Mouse (Mus musculus) liver, embryonic 12.5 days (tissue): Measurements from ENCODE around the gene Stk24. TPM values are rescaled to one million over a fixed set of nuclear protein-coding genes. Genes with fewer than 3 reads are reported as not detected.

Experiments
- ATAC-seq: fragments of 200-750 bp; cut with Nextera tagmentation; 2 replicates; pipeline ENCODE4 v1.8.0; 2017; ENCODE audit warnings: moderate number of reproducible peaks, mild to moderate bottlenecking, moderate library complexity
- H3K27ac ChIP-seq: fragments of 300-500 bp; sonication (generic); 2 replicates; pipeline ENCODE4 v1.5.1; 2016; ENCODE audit warnings: mild to moderate bottlenecking
- H3K27me3 ChIP-seq: fragments of 300-500 bp; sonication (generic); replicated peaks from 2 replicates; pipeline ENCODE4 v1.6.1; 2016; ENCODE audit warnings: mild to moderate bottlenecking, moderate library complexity
- H3K36me3 ChIP-seq: fragments of 300-500 bp; sonication (generic); 2 replicates; pipeline ENCODE4 v1.6.1; 2016; ENCODE audit warnings: mild to moderate bottlenecking, moderate library complexity
- H3K4me1 ChIP-seq: fragments of 300-500 bp; sonication (generic); 2 replicates; pipeline ENCODE4 v1.6.1; 2016
- H3K4me2 ChIP-seq: fragments of 300-500 bp; sonication (generic); 2 replicates; pipeline ENCODE4 v1.6.1; 2016; ENCODE audit warnings: mild to moderate bottlenecking, moderate library complexity
- H3K4me3 ChIP-seq: fragments of 300-500 bp; sonication (generic); 2 replicates; pipeline ENCODE4 v1.5.1; 2016; ENCODE audit warnings: mild to moderate bottlenecking, moderate library complexity
- H3K9ac ChIP-seq: fragments of 300-500 bp; sonication (generic); 2 replicates; pipeline ENCODE4 v1.6.1; 2016; ENCODE audit warnings: mild to moderate bottlenecking, moderate library complexity
- H3K9me3 ChIP-seq: fragments of 300-500 bp; sonication (generic); replicated peaks from 2 replicates; pipeline ENCODE4 v1.6.1; 2016; ENCODE audit warnings: mild to moderate bottlenecking, moderate library complexity
- WGBS: fragments of 180-500 bp; shearing (Covaris S2); methylation state at CpG from one replicate; pipeline ENCODE4 v1.1.7; 2016; ENCODE audit not compliant: insufficient replicate concordance; 5-methylcytosine and 5-hydroxymethylcytosine counted together
- polyA plus RNA-seq: library from polyadenylated mRNA; unstranded; fragments of >200 nt; fragmentation: Nextera tagmentation; extraction: Ambion mirVana; gene quantifications from 2 replicates; pipeline ENCODE4 v1.2.1, GENCODE M21; 2016

Stk24 gene
- polyA plus RNA-seq, 1 experiment from 2014 or later: 56.8 TPM

DNA sequence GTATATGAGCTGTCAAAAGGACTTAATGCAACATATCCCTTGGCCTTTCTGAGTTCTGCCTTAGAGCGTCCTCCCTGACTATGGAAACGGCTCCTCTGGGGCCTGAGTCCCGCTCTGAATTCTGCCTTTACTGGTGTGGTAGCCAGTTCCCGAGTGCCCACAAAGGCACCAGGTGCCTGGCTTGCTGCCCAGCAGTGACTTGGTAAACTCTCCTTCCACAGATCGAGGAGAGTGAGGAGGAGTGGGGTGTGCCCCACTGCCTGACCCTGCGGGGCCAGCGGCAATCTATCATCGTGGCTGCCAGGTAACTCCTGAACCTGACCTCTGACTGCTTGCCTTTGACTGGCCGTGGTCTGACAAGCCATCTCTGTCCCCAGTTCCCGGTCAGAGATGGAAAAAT, 103.8 kb downstream of the Stk24 start:
- peaks cover 37% of the 10 kb centered on the region for H3K36me3 ChIP-seq
- H3K4me3 ChIP-seq: no peak overlapping the region
- H3K27ac ChIP-seq: no peak overlapping the region
- H3K4me1 ChIP-seq: no peaks in the 10 kb centered on the region
- H3K4me2 ChIP-seq: no peak overlapping the region
- ATAC-seq: no peak
- no peaks in the 10 kb centered on the region for H3K9me3 ChIP-seq
- WGBS: 70% methylated on average over 10 of the region's 10 CpGs
- no peaks in the 10 kb centered on the region for H3K27me3 ChIP-seq
- H3K9ac ChIP-seq: no peak overlapping the region

DNA sequence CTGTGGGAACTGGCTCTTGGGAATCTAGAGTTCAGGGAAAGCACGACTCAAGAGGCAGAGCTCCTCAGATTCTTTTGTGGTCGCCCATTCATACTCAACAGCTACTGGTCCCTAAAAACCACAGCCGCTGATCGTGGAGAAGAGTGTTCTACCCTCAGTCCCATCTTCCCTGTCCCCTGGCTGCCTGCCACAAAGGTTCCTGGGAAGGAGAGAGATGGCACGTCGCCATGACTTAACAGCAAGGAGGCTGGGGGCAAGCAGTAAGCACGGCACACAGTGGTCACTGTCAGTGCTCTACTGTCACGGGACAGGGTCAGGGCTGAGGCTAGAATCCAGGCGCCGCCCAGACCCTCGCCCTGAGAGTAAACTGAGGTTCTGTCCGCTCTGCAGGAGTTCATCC, 104.8 kb downstream of the Stk24 start:
- ATAC-seq: no peak
- H3K4me3 ChIP-seq: no peak overlapping the region
- no peaks in the 10 kb centered on the region for H3K4me1 ChIP-seq
- H3K36me3 ChIP-seq: peaks cover 36% of the 10 kb centered on the region
- WGBS: 73% methylated on average over 12 of the region's 12 CpGs
- H3K9me3 ChIP-seq: no peaks in the 10 kb centered on the region
- H3K9ac ChIP-seq: no peak overlapping the region
- H3K27me3 ChIP-seq: no peaks in the 10 kb centered on the region
- no peak overlapping the region for H3K27ac ChIP-seq
- H3K4me2 ChIP-seq: no peak overlapping the region

DNA sequence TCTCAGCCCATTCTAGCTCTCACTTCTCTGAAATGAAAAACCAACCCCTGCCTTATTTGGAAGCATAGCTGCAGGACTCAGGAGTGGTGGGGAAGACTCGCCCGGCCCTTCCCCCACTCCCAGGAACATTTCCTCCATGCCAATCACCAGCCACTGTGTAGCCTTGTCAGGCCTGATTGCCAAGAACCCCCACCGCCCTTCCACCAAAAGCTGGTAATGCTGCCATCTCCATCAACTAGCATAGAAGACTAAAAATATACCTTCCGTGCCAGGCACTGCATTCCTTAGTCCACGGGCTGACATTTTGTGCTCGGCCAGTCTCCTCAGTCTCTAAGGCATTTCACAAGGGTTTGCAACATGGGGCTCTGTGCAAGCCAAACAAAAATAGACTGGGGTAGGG, 109.3 kb downstream of the Stk24 start:
- H3K36me3 ChIP-seq: peaks cover 20% of the 10 kb centered on the region
- no peaks in the 10 kb centered on the region for H3K9me3 ChIP-seq
- H3K4me3 ChIP-seq: no peak overlapping the region

DNA sequence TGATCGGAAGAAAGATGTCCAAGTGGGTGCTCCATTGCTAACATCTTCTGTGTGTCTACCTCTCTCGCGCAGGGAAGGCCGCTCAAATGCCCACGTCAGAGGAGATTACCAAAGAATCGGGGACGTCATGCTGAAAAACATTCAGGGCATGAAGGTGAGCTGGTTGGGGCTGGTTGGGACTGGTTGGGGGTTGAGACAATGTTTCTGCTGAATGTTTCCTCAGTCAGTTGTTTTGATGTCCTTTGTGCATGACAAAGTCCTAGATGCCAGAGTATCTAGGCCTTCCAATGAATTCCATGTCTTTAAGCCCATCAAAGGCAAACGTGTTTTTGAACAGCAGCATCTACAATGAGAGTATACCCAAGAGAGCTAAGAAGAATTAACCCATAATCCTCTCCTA, 112.0 kb downstream of the Stk24 start:
- no peaks in the 10 kb centered on the region for H3K27me3 ChIP-seq
- ATAC-seq: no peak
- no peak overlapping the region for H3K4me3 ChIP-seq
- H3K27ac ChIP-seq: no peak overlapping the region
- 0 out of 2 replicates have a peak, but pooled peaks cover under 1% of the 10 kb centered on the region for H3K4me1 ChIP-seq
- H3K9me3 ChIP-seq: no peaks in the 10 kb centered on the region
- peaks cover 16% of the 10 kb centered on the region for H3K36me3 ChIP-seq
- no peak overlapping the region for H3K9ac ChIP-seq
- 77% methylated on average over 8 of the region's 8 CpGs for WGBS
- no peak overlapping the region for H3K4me2 ChIP-seq

More for the DNA sequence above, 109.3 kb downstream of the Stk24 start:
- no peak overlapping the region for H3K27ac ChIP-seq
- no peak overlapping the region for H3K9ac ChIP-seq
- no peak overlapping the region for H3K4me2 ChIP-seq
- no peaks in the 10 kb centered on the region for H3K4me1 ChIP-seq
- WGBS: 53% methylated on average over 6 of the region's 6 CpGs
- ATAC-seq: no peak
- H3K27me3 ChIP-seq: no peaks in the 10 kb centered on the region

DNA sequence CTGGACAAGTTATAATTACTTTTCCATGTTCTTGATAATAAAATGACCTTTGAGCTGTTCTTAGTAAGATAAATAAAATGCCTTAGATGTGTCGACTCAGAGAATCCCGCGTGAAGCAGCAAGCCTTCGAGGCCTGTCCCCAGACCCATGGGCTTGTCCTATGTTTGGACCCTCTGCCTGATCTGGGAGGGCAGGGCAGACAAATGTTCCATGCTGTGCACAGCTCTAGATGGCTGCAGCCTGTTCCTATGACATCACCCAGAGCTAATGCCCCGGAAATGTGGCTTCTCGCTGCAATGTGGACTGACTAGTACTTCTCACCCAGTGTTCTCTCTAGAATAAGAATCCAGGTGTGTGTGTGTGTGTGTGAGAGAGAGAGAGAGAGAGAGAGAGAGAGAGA, 115.4 kb downstream of the Stk24 start:
- no peak overlapping the region for H3K4me2 ChIP-seq
- H3K4me1 ChIP-seq: peaks cover 12% of the 10 kb centered on the region; the same call in 1 of the 2 replicates
- no peak for ATAC-seq
- H3K36me3 ChIP-seq: no peaks in the 10 kb centered on the region
- H3K9ac ChIP-seq: no peak overlapping the region
- WGBS: 72% methylated on average over 6 of the region's 6 CpGs
- no peaks in the 10 kb centered on the region for H3K9me3 ChIP-seq
- no peak overlapping the region for H3K27ac ChIP-seq
- H3K27me3 ChIP-seq: no peaks in the 10 kb centered on the region
- H3K4me3 ChIP-seq: no peak overlapping the region

DNA sequence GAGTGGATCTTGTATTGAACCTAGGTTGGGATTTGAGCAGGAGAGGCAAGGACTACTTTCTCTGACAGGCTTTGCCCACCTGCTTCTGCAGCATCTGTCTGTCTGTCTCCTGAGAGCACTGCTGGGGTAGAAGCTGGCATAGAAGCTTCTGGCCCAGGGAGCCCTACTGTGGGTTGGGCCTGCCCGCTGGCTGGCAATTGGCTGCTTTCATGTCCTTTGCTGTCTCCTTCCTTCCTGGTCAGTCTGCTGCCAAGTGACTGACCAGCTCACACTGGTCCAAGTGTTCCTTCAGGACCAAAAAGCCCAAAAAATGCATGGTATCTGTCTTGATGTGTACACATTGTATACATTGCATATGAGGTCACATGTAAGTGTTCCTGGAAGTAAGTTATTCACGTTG, 115.9 kb downstream of the Stk24 start:
- no peak overlapping the region for H3K9ac ChIP-seq
- H3K9me3 ChIP-seq: no peaks in the 10 kb centered on the region
- H3K4me3 ChIP-seq: no peak overlapping the region
- H3K4me1 ChIP-seq: peaks cover 12% of the 10 kb centered on the region; the same call in 1 of the 2 replicates
- WGBS: 69% methylated on average over 2 of the region's 2 CpGs
- H3K36me3 ChIP-seq: no peaks in the 10 kb centered on the region
- no peak overlapping the region for H3K4me2 ChIP-seq
- H3K27me3 ChIP-seq: no peaks in the 10 kb centered on the region
- H3K27ac ChIP-seq: no peak overlapping the region
- no peak for ATAC-seq

DNA sequence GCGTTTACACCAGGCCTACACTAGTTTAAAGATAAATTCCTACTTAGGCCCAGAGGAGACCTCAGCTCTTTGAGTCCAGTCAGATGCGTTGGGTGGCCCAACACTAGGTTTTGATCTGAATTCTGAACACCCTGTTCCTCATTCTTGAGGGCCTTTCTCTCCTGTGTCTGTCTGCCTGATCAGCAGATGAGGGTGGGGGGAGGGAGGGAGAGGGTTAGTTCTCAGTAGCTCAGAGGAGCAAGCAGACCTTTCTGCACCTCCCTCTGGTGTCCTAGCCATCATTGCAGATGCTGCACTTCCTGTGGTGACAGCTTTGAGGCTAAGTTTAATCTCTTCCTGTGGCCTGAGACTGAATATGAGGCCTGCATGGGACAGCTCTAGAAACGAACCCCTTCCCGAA, 117.2 kb downstream of the Stk24 start:
- no peak overlapping the region for H3K4me3 ChIP-seq
- no peak overlapping the region for H3K27ac ChIP-seq
- H3K36me3 ChIP-seq: no peaks in the 10 kb centered on the region
- H3K9ac ChIP-seq: no peak overlapping the region
- H3K27me3 ChIP-seq: no peaks in the 10 kb centered on the region
- H3K9me3 ChIP-seq: no peaks in the 10 kb centered on the region
- 36% methylated on average over 4 of the region's 4 CpGs for WGBS
- no peak overlapping the region for H3K4me2 ChIP-seq
- peaks cover 12% of the 10 kb centered on the region; the same call in 1 of the 2 replicates for H3K4me1 ChIP-seq
- ATAC-seq: no peak

DNA sequence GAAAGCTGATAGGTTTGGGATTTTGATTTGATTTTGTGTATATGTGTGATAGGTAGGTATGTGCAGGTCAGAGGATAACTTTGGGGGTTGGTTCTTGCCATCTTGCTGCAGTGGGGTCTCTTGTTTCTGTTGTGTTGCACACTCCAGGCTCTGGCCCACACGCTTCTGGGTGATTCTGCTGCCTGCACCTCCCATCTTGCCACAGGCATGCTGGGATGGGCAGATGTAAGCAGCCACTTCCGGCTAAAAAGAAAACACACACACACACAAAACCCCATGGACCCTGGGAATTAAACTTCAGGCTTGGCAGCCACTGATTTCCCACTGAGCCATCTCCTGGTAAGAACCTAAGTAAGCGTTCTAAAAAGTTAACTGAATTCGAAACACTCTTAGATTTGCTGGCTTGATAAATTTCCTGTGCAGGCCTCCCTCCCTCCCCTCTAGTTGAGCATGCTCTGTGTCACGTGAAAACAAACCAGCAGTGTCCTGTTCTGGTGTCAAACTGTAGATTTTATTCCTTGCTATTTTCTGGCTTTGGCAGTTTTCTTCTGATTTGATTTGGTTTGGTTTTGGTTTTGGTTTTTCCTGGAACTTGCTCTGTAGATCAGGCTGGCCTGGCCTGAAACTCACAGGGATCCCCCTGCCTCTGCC, 118.5 kb downstream of the Stk24 start:
- H3K4me3 ChIP-seq: no peak overlapping the region
- peaks cover 8% of the 10 kb centered on the region; the same call in 1 of the 2 replicates for H3K36me3 ChIP-seq
- no peak overlapping the region for H3K9ac ChIP-seq
- no peak for ATAC-seq
- no peaks in the 10 kb centered on the region for H3K9me3 ChIP-seq
- H3K27me3 ChIP-seq: no peaks in the 10 kb centered on the region
- H3K27ac ChIP-seq: no peak overlapping the region
- peaks cover 12% of the 10 kb centered on the region; the same call in 1 of the 2 replicates for H3K4me1 ChIP-seq
- no peak overlapping the region for H3K4me2 ChIP-seq
- 51% methylated on average over 5 of the region's 5 CpGs for WGBS

DNA sequence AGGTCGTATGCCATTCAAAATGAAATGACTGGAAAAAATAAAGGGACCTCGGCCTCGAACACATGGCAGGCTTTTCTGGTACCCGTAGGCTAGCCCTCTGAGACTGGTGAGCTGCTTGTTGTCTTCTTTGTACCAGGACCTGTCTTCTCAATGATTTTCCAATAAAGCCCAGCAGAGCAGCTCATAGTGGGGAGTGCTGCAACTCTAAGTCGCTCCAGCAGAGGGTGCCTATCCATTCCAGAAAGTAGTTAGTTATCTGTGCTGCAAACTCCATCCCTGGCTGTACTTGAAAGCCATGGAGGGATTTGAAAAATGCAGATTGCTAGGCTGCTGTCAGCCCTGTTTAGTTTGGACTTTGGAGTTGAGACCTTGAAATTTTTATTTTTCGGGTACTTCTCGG, 120.0 kb downstream of the Stk24 start:
- H3K9ac ChIP-seq: no peak overlapping the region
- H3K27me3 ChIP-seq: no peaks in the 10 kb centered on the region
- 40% methylated on average over 7 of the region's 7 CpGs for WGBS
- no peak overlapping the region for H3K4me3 ChIP-seq
- no peaks in the 10 kb centered on the region for H3K9me3 ChIP-seq
- H3K4me1 ChIP-seq: peaks cover 12% of the 10 kb centered on the region; the same call in 1 of the 2 replicates
- peaks cover 11% of the 10 kb centered on the region; the same call in 1 of the 2 replicates for H3K36me3 ChIP-seq
- no peak for ATAC-seq
- no peak overlapping the region for H3K4me2 ChIP-seq
- H3K27ac ChIP-seq: no peak overlapping the region

DNA sequence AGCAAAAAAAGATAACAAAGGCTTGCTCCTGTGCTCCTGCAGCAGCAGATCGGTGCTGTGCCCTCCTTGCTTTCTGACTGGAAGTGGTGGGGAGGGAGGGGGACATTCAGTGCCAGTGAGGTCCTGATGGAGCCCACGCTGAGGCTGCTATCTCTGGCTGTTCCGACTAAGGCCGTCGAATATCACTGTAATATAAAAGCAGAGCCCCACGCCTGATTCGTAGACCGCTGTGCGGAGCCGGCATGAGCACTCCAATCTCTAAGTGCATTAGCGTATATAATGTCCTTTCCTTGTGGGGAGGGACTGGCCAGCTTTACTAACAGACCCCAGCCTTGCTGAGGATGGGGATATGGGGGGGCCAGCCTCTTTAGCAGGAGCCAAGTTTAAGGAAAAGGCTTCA, 120.5 kb downstream of the Stk24 start:
- Histone ChIP-seq H3K9me3 (no peaks in the 10 kb centered on the region), H3K4me3 (no peak overlapping the region), H3K4me2 (no peak overlapping the region), H3K4me1 (peaks cover 12% of the 10 kb centered on the region; the same call in 1 of the 2 replicates), H3K9ac (no peak overlapping the region), H3K27ac (no peak overlapping the region), H3K36me3 (peaks cover 11% of the 10 kb centered on the region; the same call in 1 of the 2 replicates), H3K27me3 (no peaks in the 10 kb centered on the region)
- WGBS: 72% methylated on average over 11 of the region's 11 CpGs
- no peak for ATAC-seq

DNA sequence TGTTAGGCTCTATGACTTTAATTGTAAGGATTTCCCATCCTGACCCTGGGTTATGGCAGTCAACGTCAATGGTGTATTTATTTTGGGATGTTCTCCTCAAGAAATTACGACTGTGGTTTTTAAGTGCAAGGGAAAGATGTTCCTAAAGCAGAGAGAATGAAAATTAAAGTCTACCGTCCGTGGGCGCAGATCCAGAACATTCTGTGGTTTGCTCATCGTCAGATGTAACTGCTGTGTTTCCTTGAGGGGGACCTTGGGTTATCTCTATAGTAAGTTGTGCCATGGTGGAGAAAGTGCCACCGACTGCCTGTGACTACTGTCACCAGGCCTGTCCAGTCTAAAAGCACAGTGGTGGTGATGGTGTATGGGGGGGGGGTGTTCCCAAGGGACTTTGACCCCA, 122.9 kb downstream of the Stk24 start:
- Histone ChIP-seq H3K4me3 (no peak overlapping the region), H3K4me1 (0 out of 2 replicates have a peak, but pooled peaks cover 3% of the 10 kb centered on the region), H3K9ac (no peak overlapping the region), H3K36me3 (peaks cover 11% of the 10 kb centered on the region; the same call in 1 of the 2 replicates), H3K4me2 (no peak overlapping the region), H3K9me3 (no peaks in the 10 kb centered on the region), H3K27ac (no peak overlapping the region), H3K27me3 (no peaks in the 10 kb centered on the region)
- ATAC-seq: no peak
- 69% methylated on average over 7 of the region's 7 CpGs for WGBS

DNA sequence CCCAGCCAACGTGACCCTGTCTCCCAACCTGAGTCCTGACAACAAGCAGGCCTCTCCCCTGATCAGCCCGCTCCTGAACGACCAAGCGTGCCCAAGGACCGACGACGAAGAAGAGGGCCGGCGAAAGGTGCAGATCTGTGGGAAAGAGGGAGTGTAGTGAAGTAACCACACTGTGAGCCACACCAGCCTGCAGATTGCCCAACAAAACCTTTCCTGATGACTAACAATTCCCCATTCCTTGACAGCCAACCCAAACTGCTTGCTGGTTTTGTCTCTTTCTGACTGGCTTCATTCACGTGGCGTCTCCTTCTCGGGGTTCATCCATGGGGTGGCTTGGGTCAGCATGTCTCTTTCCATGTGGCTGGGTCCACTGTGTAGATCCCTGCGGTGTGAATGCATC, 124.3 kb downstream of the Stk24 start:
- H3K9me3 ChIP-seq: no peaks in the 10 kb centered on the region
- no peaks in the 10 kb centered on the region for H3K27me3 ChIP-seq
- no peak for ATAC-seq
- H3K4me3 ChIP-seq: no peak overlapping the region
- H3K27ac ChIP-seq: no peak overlapping the region
- 72% methylated on average over 13 of the region's 13 CpGs for WGBS
- no peak overlapping the region for H3K4me2 ChIP-seq
- peaks cover 11% of the 10 kb centered on the region; the same call in 1 of the 2 replicates for H3K36me3 ChIP-seq
- no peaks in the 10 kb centered on the region for H3K4me1 ChIP-seq
- no peak overlapping the region for H3K9ac ChIP-seq

DNA sequence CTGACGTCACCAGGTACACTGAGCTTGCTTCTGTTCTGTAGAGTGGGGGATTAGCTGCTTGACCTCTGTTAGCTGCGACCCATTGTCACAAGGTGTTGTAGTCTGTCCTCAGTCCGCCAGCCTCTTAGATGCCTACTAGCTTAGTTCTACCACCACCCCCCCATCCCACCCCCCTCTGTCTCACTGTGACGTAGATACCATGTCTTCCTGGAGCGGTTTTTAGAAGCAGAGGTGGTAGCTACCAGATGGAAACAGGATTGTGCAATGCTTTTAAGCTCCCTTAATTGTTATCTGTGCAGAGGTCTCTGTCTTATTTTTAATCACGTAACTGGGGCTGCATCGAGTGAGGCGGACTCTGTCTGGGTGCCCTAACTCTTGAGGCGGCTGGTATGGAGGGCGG, 124.9 kb downstream of the Stk24 start:
- H3K9me3 ChIP-seq: no peaks in the 10 kb centered on the region
- H3K4me3 ChIP-seq: no peak overlapping the region
- peaks cover 11% of the 10 kb centered on the region; the same call in 1 of the 2 replicates for H3K36me3 ChIP-seq
- ATAC-seq: no peak
- H3K4me1 ChIP-seq: no peaks in the 10 kb centered on the region
- no peak overlapping the region for H3K9ac ChIP-seq
- H3K27ac ChIP-seq: no peak overlapping the region
- 68% methylated on average over 10 of the region's 10 CpGs for WGBS
- no peaks in the 10 kb centered on the region for H3K27me3 ChIP-seq
- H3K4me2 ChIP-seq: no peak overlapping the region
